Mouse (Mus musculus) lung, embryonic 14.5 days (tissue): ENCODE measurements around the gene Ostm1. TPM values are rescaled to one million over a fixed set of nuclear protein-coding genes. Genes with fewer than 3 reads are reported as not detected.

Experiments
- ATAC-seq: fragments of 200-750 bp; cut with Nextera tagmentation; 2 replicates; pipeline ENCODE4 v1.8.0; 2017; ENCODE audit warnings: mild to moderate bottlenecking, moderate TSS enrichment, moderate library complexity; ENCODE audit not compliant: insufficient read depth
- DNase-seq: peaks from one replicate; pipeline ENCODE4 v3.0.0-alpha.2; 2015
- H3K27ac ChIP-seq: fragments of 300-500 bp; sonication (generic); 2 replicates; pipeline ENCODE4 v1.5.1; 2014; ENCODE audit warnings: low read depth, mild to moderate bottlenecking, moderate library complexity
- H3K27me3 ChIP-seq: fragments of 300-500 bp; sonication (generic); 2 replicates; pipeline ENCODE4 v1.6.1; 2014; ENCODE audit warnings: low read length, control low read depth; ENCODE audit not compliant: insufficient read depth
- H3K36me3 ChIP-seq: fragments of 300-500 bp; sonication (generic); 2 replicates; pipeline ENCODE4 v1.6.1; 2014; ENCODE audit warnings: control low read depth; ENCODE audit not compliant: insufficient read depth
- H3K4me1 ChIP-seq: fragments of 300-500 bp; sonication (generic); 2 replicates; pipeline ENCODE4 v1.6.1; 2014; ENCODE audit warnings: antibody characterized with exemption, control low read depth; ENCODE audit not compliant: insufficient read depth
- H3K4me2 ChIP-seq: fragments of 300-500 bp; sonication (generic); 2 replicates; pipeline ENCODE4 v1.6.1; 2014; ENCODE audit warnings: mild to moderate bottlenecking
- H3K4me3 ChIP-seq: fragments of 300-500 bp; sonication (generic); 2 replicates; pipeline ENCODE4 v1.5.1; 2014; ENCODE audit warnings: low read depth, low read length
- H3K9ac ChIP-seq: fragments of 300-500 bp; sonication (generic); 2 replicates; pipeline ENCODE4 v1.6.1; 2014
- H3K9me3 ChIP-seq: fragments of 300-500 bp; sonication (generic); 2 replicates; pipeline ENCODE4 v1.6.1; 2016; ENCODE audit warnings: low read depth, low read length, control low read depth
- CTCF ChIP-seq: IDR thresholded peaks from 2 replicates; pipeline ENCODE4 v1.5.1; 2016; ENCODE audit warnings: antibody characterized with exemption, low read depth
- WGBS: fragments of 180-500 bp; shearing (Covaris S2); extraction: QIAGEN DNeasy Blood & Tissue Kit; methylation state at CpG from one replicate; pipeline ENCODE4 v1.1.7; 2014; 5-methylcytosine and 5-hydroxymethylcytosine counted together
- polyA plus RNA-seq: library from polyadenylated mRNA; unstranded; fragments of >200 nt; fragmentation: Nextera tagmentation; extraction: Ambion mirVana; gene quantifications from 2 replicates; pipeline ENCODE4 v1.2.1, GENCODE M21; 2014

Ostm1 gene
- polyA plus RNA-seq, 1 experiment from 2014 or later: 10.7 TPM

DNA sequence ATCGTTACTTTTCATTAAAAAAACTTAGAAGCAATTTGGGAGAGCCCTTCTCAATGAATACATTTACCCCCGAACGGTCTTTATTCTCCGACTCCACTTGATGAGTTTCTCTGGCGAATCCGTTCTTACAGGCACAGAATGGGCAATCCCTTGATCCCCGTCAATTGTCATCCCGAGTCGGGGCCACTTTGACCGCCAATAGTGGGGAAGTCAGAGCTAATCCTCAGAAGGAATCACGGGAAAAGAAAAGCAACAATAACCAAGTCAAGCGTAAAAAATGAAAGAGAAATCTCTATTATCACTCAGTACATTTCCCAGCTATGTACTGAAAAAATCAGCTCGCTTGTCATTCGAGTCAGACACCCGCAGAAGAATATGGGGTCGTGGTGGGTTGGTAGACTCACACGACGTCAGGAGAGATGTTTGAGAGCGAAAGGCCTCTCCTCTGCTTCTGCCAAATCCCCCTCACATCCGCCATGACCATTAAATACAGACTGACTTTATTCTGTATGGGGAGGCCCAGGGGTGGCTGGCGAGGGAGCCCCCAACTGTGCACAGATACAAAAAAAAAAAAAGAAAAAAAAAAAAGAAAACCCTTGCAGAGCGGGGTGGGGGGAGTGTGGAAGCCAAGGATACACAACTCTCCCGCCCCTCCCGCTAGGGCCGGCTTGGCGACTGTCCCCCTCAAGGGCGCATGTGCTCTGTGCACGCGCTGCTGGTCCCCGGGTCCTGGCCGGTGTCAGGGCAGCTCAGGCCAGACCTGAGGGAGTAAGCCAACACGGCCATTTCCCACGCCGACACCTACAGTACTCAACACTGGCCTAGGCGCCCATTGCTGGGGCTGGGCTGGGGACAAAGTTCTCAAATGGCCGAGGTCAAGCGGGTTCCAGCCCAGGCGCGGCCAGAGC, 49.1 kb downstream of the Ostm1 start:
- Histone ChIP-seq H3K9me3 (no peaks in the 10 kb centered on the region), H3K36me3 (no peaks in the 10 kb centered on the region), H3K4me2 (peak overlapping the region; percentile 57), H3K4me1 (no peaks in the 10 kb centered on the region; the same call in 1 of the 2 replicates), H3K27me3 (peaks cover 99% of the 10 kb centered on the region), H3K4me3 (peak overlapping the region; percentile 33), H3K27ac (no peak overlapping the region), H3K9ac (no peak overlapping the region)
- no peak for ATAC-seq
- under 1% methylated on average over 39 of the region's 39 CpGs for WGBS
- no peak for TF ChIP-seq CTCF
- DNase-seq: peak; percentile 20

DNA sequence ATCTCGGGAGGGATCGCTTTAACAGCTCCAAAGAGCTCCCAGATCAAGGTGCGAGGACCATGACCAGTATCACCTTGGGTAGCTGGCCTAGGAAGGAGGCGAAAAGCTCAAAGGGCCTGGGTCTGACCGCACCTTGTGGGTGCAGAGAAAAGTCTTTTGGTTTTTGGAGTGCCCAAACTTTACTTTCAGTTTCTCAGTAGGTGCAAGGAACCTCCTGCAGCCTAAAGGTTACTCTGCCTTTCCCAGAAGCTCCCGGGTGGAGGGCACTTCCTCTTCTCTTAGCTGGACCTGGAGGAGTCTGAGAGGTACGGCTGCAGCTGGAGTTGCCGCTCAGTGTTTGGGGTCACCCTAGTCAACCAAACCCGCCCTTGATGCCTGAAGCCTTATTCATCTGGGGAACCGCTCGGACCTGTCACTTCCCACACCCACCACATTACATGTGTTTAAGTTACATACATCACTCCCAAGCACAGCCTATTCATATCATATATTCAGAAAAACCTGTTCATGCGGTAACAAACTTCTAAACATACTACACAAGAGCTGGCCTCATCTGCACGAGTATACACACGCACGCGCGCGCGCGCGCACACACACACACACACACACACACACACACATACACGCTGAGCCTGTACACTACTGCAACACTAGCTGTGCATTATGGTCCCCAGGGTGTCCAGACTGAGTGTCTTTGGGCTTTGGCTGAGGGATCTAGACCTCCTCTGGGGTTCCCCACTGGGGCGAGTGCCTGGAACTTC, 49.9 kb downstream of the Ostm1 start:
- Histone ChIP-seq H3K4me1 (no peaks in the 10 kb centered on the region; the same call in 1 of the 2 replicates), H3K9ac (no peak overlapping the region), H3K4me3 (peak overlapping the region; percentile 33), H3K27ac (no peak overlapping the region), H3K27me3 (peaks cover 92% of the 10 kb centered on the region), H3K4me2 (peak overlapping the region; percentile 57), H3K9me3 (no peaks in the 10 kb centered on the region), H3K36me3 (no peaks in the 10 kb centered on the region)
- DNase-seq (no peak), ATAC-seq (no peak)
- 8% methylated on average over 23 of the region's 23 CpGs for WGBS
- no peak for TF ChIP-seq CTCF

DNA sequence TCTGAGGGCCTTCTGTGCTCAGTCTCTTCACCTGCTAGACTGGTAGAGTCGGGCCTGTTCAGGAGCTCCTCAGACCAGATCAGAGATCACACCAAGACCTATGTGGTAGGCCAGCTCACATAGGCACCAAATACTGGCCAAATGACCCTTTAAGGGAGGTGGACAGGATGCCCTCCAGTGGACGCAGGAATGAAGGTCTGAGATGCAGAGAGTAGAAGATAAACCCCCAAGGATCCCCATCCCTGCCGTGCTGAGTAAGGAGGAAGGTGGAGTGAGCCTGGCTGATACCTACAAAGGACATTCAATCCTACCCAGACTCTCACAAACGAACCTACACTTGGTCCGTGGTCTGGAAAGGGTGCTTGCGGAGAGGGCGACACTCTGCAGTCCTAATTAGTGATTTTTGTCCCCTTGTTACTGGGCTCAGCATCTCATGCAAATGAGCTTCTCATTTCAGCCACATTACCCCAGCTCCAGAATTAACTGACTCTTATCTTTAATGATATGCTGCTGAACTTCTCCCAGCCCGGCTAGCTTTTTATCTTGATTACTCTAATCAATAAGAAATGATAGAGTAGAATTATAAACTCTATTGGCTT, 50.6 kb downstream of the Ostm1 start:
- no peak overlapping the region for H3K4me3 ChIP-seq
- H3K9me3 ChIP-seq: no peaks in the 10 kb centered on the region
- ATAC-seq (no peak), DNase-seq (no peak)
- no peak overlapping the region for H3K4me2 ChIP-seq
- no peak for TF ChIP-seq CTCF
- no peak overlapping the region for H3K27ac ChIP-seq
- H3K36me3 ChIP-seq: no peaks in the 10 kb centered on the region
- H3K27me3 ChIP-seq: peaks cover 85% of the 10 kb centered on the region
- H3K9ac ChIP-seq: no peak overlapping the region
- no peaks in the 10 kb centered on the region; the same call in 1 of the 2 replicates for H3K4me1 ChIP-seq
- WGBS: 2% methylated on average over 8 of the region's 8 CpGs

DNA sequence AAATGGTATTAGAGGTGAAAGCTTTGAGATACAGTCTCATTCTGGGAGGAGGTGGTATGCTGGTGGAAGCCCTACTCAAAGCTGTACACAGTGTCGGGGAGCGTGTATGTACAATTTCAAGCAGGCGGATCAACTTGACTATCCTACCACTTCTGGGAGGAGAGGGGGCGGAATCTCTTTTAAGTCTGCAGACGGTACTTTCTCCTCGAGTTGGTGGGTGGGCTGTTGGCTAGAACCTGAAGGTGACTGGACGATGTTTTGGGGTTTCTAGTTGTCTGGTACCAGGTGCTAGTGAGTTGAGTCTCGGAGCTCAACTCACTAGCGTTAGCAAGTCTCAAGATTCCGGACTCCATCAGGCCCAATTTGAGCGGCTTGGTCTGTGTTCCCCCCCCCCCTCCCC, 51.4 kb downstream of the Ostm1 start:
- Histone ChIP-seq H3K4me3 (no peak overlapping the region; the same call in 1 of the 2 replicates), H3K9ac (no peak overlapping the region), H3K27ac (no peak overlapping the region), H3K36me3 (no peaks in the 10 kb centered on the region), H3K4me2 (no peak overlapping the region), H3K9me3 (no peaks in the 10 kb centered on the region), H3K4me1 (no peaks in the 10 kb centered on the region; the same call in 1 of the 2 replicates), H3K27me3 (peaks cover 77% of the 10 kb centered on the region)
- ATAC-seq (no peak), DNase-seq (no peak)
- WGBS: 2% methylated on average over 11 of the region's 11 CpGs
- no peak for TF ChIP-seq CTCF

DNA sequence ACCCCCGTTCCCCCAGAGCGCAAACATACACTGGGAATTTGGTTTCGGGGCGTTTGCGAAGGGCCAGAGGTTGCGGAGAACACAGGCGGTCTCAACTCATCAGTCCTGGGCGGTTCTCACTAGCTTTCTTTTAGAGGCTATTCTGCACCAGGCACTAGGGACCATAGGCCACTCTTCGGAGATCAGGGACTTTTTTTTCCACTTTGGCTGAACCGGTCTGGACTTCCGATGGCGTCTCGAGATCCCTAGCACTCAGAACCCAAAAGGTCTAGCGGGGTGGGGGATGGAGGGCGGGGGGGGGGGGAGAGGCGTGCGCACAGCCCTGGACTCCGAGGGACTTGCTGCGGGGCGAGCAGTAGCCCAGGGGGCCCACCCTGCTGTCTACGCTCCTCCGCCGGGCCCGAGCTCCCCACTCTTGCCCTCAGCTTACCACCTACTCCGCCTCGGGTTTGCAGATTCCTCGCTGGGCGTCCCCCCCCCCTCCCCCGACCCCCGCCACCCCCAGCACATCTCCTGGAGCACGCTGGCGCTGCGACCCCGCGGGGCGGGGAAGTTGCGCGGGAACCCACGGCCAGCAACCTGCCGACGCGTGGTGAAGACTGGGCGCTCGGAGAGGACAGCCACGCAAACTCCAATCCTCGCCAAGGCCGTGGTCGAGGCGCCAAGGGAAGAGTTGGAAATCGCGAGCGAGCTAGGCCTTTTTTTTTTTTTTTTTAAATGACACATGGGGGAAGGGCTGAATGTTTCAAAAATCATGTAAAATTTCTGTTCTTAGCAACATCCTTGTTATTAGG, 52.1 kb downstream of the Ostm1 start:
- Histone ChIP-seq H3K27me3 (peaks cover 70% of the 10 kb centered on the region), H3K4me3 (peak overlapping the region; percentile 25), H3K27ac (no peak overlapping the region), H3K9me3 (no peaks in the 10 kb centered on the region), H3K36me3 (no peaks in the 10 kb centered on the region), H3K9ac (no peak overlapping the region), H3K4me2 (peak overlapping the region; percentile 47), H3K4me1 (no peaks in the 10 kb centered on the region; the same call in 1 of the 2 replicates)
- 1% methylated on average over 46 of the region's 52 CpGs for WGBS
- no peak for TF ChIP-seq CTCF
- ATAC-seq: no peak
- peak; percentile 33 for DNase-seq

DNA sequence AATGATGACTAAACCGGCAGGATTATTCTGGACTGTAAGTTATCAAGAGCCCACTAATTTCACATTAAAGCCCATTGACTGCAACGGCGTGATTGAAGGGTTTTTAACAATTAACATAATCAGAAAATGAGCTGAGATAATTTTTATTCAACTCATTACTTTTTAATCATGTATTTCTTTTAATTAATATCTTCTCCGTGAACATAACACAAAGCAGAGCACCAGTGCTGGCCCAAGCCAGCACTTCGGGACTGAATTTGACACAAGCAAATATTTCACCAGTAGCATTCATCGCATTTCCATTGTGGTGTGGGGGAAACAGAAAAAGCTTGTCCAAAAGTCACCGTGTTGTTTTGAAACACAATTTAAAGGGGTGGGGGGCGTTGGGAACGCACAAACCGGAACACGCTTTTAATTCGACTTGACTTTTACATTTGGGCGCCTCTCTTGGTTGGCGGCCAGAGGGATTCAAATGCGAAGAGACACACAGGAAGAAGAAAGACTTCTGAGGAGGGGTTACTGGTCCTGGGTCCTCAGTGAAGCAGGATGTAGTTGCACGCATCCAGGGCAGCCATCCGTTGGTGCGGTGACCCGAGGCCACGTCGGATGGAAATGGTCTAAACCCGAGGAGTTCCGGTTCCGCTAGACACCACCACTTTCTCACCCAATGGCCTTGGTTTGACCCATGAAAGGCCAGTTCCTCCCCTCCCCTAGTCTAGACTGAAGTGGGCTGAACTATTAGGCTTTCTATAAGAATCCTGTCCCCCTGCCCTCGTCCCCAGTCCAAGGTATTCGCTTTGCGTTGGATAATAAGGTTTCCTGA, 52.9 kb downstream of the Ostm1 start:
- H3K4me3 ChIP-seq: peak overlapping the region; percentile 17
- WGBS: 3% methylated on average over 27 of the region's 27 CpGs
- TF ChIP-seq CTCF: no peak

More for the DNA sequence above, 52.9 kb downstream of the Ostm1 start:
- Histone ChIP-seq H3K9me3 (no peaks in the 10 kb centered on the region), H3K27ac (no peak overlapping the region), H3K4me2 (peak overlapping the region; percentile 48), H3K4me1 (no peaks in the 10 kb centered on the region; the same call in 1 of the 2 replicates), H3K27me3 (peaks cover 62% of the 10 kb centered on the region), H3K9ac (no peak overlapping the region), H3K36me3 (no peaks in the 10 kb centered on the region)
- ATAC-seq (no peak), DNase-seq (peak; percentile 30)
